Mouse (Mus musculus): ENCODE data around the gene Pdia5. TPM values are rescaled to one million over a fixed set of nuclear protein-coding genes. Genes with fewer than 3 reads are reported as not detected.

Pdia5 gene
- total RNA-seq (2015; ENCODE audit: low replicate concordance) (not detected in 2 replicates), total RNA-seq (2017; ENCODE audit: low replicate concordance) (1.2 and 1.6 TPM in 2 replicates)

DNA sequence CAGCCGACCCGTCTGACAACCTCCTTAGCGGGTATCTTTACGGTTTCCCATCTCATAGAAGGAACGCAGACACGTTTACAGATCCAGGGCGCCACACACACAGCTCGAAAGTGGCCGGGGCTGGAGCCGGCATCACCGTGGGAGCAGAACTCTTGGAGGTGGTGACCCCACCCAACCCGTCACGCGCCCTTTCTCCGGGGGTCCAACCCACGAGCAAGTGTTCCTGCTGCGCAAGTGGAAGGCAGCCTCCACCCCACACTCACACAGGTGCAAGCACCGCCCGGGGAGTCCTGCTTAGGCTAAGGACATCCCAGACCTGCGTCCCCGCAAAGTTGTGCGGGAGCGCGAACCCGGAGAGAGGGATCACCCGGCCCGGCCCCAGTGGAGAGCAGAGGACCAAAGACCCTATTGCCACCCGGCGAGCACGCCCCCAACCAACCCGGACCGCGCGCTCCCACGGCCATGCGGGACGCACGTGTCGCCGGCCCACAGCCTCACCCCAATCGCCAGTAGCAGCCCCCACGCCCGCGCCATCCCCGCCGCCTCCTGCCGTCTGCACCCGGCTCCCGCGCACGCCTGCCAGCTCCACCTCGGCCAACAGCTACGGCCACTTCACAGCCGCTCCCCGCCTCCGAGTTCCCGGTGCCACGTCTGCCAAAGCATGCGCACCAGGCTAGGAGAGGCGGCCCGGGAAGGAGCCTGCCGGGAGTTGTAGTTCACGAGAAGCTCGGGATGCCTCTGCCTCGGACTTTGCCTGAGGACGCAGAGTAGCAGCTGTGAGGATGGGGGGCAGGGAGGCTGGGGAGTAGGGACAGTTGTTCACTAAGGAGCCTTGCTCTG, at the start of gene Pdia5:
TSS of gene Pdia5 (minus strand) at position 643 of the 840 bp plus-strand sequence.
- no peak for ATAC-seq (replicated peaks; ENCODE audit: low FRiP score, poor library complexity, severe bottlenecking)

DNA sequence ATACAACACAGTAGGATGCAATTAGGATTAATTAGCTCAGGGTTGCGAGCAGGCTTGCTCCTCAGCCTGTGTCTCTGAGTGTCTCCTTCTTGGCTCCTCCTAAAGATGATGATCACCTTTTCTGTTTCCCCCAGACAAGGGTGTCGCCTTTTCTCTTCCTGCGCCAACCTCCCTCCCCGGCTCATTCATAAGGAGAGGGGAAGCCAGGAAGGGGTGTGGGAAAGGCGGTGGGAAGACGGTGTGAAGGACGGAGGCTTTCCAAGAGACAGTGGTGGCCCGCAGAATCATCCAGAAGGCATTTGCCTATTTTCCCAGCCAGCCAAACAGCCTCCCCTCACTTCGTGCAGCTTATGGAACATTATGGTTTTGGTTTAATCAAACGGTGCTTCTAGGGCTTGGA, 48.4 kb upstream of the Pdia5 start:
- no peak for ATAC-seq (replicated peaks; ENCODE audit: low FRiP score, poor library complexity, severe bottlenecking)

DNA sequence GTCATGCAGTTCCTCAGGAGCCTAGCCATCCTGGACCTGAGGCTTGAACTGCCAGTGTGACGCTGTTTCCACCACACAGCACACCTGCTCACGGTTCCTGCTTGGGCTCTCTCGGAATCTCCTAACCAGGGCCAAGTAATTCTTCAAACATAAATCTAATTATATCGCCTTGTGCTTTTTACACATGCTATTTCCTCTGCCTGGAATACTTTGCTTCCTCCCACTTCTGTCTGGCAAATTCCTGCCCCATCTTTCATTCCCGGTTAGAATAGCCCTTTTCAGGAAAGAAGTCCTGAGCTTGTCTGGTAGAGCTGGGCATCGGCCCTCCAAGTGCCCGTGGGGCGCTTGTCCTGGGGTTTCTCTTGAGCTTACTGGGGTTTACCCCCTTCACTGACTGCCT, 47.0 kb upstream of the Pdia5 start:
- no peak for ATAC-seq (replicated peaks; ENCODE audit: low FRiP score, poor library complexity, severe bottlenecking)

DNA sequence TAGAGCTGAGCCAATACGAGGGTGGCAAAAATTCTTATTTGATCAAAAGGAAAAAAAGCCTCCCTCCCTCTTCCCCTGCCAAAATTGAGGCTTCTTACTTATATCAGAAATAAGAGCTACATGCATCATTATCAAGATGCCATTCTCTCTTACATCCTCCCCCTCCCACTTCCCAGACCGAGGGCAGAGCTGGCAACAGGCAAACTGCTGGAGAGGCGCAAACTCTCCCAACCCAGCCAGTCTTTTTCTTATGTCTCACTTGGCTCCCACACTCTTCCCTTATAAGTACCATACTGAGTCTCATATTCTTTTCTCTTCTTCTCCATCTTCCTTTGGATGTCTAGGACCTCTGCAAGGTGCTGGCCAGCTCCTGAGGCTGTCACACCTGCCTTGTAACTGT, 44.0 kb upstream of the Pdia5 start:
- ATAC-seq (replicated peaks; ENCODE audit: low FRiP score, poor library complexity, severe bottlenecking): no peak

DNA sequence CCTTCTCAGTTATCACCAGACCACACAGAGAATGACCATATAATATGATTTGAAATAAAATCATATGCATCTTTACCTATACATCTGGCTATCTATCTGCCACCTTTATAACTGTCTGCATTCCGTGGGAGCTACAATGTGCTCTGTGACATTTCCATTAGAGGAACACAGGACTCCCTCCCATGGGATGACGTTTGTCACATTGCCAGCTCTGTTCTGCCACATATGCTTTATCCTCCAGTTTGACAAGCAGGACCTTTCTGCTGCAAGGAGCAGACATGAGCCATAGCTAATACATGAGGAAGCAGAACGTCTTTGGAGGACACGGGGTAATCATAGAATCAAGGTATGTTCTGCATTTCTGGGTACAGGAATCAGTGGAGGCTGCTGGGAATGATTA, 33.5 kb upstream of the Pdia5 start:
- no peak for ATAC-seq (replicated peaks; ENCODE audit: low FRiP score, poor library complexity, severe bottlenecking)

DNA sequence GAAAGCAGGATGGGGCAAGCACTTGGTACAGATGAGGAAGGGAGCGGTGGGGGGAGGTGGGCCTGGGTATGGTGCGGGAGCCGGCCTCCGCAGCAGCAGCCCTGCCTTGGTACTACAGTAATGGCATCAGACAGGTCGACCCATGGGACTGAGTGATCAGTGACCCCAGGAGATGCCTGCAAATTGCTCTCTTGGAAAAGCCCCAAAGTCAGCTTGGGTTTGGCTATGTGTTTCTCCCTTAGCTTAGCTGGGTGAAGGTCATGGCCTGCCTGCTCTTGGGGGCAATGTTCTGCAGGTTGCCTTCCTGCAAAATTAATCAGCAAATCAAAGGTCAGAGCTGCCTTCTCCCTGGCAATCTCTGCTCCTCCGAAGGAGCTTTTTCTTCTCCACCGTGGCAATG, 28.6 kb upstream of the Pdia5 start:
- no peak for ATAC-seq (replicated peaks; ENCODE audit: low FRiP score, poor library complexity, severe bottlenecking)

DNA sequence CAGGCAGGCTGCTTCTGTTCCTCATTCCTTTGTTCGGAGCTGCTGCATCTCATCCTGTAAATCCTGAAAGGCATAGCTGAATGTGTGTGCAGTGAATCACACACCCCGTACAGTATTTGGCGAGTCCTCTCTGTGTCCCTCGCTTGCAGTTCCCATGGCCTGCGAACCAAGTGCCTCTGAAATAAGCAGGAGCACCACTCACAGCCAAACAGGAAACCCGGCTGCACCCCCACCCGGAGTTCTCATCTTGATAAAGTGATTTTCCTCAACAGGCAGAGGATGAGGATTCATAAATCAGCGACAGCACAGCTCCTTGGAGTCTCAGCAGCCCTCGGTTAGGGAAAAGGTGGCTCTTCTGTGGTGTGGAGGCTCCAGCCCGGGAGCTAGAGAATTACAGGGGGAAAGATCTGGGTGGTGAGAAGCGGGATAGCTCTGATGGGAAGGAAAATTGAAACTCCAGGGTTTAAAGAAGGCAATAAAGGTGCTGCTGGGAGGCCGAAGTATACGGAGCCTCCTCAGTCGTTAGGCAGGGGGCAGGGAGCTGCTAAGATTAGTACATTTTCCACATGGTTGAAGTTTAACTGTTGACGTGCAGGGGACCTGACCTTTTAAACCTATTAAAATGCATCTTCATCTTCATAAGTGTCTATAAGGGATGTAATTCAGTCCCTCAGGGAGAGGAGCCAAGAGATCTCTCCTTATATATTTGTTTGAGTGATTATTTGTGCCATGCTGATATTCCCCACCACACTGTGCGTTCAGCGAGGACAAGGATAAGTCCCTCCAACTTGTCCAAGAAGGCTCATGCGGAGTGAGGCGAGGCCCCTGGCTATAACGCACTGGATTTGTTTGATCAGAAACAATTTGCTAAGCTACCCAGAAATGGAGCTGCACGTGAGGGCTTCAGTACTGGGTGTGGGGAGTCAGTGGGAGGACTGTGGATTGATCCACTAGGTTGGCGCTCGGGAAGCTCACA, 27.6 kb upstream of the Pdia5 start:
- ATAC-seq (replicated peaks; ENCODE audit: low FRiP score, poor library complexity, severe bottlenecking): no peak

DNA sequence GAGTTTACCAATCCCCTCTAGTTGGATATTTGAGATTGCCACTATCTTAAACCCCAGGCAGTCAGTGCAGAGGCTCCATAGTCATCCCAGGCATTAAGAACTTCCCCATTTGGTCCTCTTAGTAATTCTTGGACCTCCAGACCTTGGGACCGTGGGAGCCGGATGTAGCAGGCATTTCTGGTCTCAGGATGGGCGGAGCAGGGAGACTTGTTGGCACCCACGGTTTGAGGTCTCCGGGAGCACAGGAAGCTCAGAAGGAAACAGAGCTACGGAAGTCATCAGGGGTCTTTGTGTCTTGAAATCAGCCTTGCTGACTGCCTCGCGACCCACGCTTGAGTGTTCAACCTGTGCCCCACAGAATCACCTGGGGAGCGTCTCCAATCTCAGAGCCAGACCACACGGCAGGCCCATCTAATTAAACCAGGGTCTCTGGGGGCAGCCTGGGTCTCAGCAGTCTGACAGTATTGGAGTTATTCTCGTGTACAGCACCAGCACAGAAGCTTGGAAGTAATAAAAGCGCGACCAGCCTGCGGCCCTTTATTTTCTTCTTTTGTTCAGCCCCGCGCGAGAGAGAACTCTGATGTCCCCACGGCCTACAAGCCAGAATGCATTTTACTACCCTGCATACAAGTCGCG, 25.4 kb upstream of the Pdia5 start:
- no peak for ATAC-seq (replicated peaks; ENCODE audit: low FRiP score, poor library complexity, severe bottlenecking)

DNA sequence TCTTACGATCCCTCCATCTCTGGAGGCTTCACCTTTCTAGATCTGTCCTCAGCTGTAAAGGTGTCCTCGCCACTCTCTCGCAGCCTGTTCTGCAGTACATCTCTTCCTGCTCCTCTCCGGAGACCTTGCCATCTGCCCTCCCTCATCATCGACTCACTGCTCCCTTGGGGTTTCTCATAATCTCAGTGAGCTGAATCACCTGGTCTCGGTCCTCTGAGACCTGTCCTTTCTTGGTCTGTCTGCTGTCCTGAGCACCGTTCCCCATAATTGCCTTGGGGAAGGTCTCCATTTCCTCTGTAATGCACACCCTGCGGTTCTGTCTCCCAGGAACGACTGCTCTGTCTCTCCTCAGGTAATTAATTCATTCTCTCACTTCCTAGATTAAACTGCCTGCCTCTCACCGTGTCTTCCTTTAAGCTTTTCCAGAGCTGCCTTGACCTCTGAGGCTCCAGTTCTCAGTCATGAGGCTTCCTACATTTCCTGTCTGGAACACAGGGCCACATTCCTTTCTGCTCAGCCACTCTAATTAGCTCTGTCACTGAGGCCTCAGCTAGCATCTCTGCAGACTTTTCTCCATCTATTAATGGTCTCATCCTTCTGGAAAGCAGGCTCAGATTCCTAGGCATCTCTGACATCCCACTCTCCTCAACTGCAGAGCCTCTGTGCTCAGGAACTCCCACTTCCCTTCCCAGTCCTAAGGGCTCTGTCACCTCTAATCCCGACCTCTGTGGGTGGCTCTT, 18.8 kb upstream of the Pdia5 start:
- no peak for ATAC-seq (replicated peaks; ENCODE audit: low FRiP score, poor library complexity, severe bottlenecking)

DNA sequence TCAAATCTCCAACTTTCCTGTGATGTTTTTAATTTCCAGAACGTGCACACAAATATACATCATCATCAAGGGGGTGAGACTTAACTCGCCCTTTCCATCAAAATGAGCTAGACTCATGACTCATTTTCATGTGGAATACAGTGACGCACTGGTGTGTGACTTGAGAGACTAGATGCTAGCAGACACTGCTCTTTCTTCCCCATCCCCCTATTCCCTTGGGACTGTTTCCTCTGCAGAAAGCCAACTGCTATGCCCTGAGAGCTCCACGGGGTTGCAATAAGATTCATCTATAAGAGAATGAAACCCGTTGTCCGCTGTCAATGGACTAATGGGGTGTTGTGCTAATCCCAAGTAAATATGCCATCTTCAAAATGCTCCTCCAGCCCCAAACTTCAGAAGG, 17.9 kb upstream of the Pdia5 start:
- ATAC-seq (replicated peaks; ENCODE audit: low FRiP score, poor library complexity, severe bottlenecking): no peak

DNA sequence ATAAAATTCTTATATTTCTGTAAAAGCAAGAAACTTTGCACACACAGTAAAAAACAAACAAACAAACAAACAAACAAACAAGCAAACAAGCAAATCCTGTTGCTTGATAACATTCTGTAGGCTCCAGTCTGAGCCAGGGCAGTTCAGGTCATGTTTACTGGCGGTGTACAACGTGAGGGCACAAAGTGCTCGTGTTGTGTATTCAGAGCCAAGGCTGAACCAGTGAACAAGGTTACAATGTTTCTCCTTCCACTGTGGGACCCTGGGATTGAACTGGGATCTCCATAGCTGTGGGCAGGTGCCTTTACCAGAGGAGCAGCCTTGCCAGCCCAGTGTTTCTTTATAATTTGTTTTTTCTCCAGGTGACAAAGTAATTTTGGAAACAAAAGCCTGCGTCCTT, 15.1 kb upstream of the Pdia5 start:
- ATAC-seq (replicated peaks; ENCODE audit: low FRiP score, poor library complexity, severe bottlenecking): no peak

DNA sequence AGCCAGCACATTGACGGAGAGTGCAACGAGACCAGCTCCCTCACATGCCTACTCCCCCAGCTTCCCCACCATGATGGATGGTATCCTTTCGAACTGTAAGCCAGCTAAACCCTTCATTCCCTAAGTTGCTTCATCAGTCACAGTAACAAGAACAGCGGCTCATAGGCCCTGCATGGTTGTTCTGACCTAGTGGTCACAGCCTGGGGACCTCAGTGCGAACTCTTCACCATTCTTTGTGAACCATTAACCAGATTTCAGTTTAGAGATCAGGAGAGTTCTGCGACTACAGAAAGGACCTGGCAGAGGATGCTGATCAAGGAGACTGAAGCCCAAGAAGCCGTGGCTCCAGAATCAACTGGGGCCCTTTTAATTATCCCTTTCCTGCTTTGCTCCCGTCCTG, 13.6 kb upstream of the Pdia5 start:
- ATAC-seq (replicated peaks; ENCODE audit: low FRiP score, poor library complexity, severe bottlenecking): no peak

DNA sequence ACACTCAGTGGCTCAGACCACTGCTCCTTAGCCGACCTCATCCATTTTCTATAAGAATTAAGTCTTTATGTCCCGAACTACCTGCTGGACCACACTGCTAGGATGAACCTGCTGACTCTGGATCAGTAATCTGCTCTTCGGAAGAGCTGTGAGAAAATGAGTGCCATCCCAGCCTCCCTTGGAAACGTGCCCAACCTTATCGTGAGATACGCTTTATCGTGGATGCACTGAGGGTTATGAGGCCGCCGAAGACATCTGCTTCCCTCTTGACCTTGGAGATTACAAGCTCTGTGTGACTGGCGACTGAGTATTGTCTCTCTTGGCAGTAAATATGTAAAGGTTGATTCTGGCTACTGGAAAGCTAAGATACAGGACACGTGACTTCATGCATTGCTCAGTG, 11.8 kb upstream of the Pdia5 start:
- no peak for ATAC-seq (replicated peaks; ENCODE audit: low FRiP score, poor library complexity, severe bottlenecking)

DNA sequence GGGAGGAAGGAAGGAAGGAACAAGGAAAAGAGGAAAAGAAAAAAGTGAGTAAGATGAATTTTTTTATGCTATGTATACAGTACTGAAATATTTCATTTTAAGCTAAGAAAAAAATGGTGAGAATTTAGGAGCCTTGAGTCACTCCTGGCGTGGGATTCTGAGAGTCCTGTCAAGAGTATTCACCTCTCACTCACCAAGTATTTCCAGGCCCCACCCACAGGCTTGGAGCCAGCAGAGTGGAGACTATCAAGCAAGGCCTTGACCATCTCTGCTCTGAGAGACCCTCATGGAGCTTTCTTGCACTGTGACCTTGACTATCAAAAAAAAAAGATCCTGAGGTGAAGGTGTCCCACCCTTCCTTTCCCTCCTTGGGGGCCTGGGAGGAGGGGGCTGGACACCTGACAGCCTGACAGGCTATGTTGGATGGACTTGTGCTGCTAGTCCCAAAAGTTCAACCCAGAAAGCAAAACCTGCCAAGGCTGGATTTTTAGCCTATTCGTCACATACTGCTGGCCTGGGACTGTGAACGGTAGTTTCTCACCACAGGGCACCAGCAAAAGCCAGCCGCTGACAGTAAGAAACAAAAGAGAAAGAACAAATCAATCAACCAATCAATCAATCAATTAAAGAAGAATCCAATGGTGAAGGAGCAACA, 10.6 kb upstream of the Pdia5 start:
- no peak for ATAC-seq (replicated peaks; ENCODE audit: low FRiP score, poor library complexity, severe bottlenecking)

DNA sequence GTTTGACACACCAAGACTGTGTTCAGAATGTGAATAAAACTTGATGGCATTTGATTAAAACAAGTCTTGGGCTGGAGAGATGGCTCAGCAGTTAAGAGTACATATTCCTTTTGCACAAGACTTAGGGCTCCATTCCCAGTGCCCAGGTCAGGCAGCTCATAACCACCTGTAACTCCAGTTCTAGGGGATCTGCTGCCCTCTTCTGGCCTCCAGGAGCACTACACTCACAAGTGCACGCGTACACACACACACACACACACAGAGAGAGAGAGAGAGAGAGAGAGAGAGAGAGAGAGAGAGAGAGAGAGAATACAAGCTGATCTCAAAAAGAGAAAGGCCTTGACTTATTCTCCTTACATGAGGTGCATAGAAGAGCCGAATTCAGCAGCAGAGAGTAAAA, 9.7 kb upstream of the Pdia5 start:
- no peak for ATAC-seq (replicated peaks; ENCODE audit: low FRiP score, poor library complexity, severe bottlenecking)

DNA sequence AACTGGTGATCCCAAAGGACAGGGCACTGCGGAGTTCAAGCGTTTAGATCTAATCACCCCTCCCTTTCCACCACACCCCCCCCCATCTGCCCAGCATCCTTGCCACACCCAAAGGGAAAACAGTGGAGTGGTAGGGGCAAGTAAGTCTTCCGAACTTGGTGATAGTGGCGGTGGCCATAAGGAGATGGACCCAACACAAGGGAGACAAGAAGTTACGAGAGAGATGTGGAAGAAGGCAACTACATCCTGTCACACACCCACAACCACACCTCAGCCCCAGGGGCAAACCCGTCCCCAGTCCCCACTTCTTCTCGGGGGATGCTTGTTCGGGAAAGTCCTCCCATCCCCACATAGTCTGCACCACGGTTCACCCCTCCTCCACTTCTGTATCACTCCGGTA, 880 bp downstream of the Pdia5 start:
- no peak for ATAC-seq (replicated peaks; ENCODE audit: low FRiP score, poor library complexity, severe bottlenecking)

DNA sequence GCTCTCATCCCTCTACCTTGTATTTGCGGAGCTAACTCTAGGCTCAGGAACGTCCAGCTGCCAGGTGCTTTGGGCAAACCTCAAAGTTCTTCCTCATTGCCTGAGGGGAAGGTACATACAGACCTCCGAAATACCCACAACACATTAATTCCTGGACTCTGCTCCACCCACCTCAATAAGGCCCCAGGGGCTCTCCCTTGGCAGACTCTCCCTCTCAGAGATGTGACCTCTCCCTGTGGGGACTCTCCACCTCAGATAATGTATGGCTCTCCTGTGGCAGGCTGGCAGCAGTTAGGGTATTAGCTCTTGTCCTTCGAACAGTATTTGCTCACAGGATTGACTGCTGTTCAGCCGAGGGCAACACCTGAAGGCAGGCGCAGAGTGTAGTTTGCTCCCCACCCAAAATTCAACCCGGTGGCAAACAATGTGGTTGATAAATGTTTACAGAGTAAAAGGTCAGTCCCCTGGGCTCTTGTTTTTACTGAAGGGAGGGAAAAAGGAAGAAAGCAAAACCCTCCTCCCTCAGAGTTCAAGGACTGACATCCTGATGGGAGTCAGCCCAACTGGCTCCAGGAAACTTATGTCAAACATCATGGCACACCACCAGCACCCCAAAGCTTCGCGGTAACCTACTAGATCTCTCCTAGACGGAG, 1.5 kb downstream of the Pdia5 start:
- ATAC-seq (replicated peaks; ENCODE audit: low FRiP score, poor library complexity, severe bottlenecking): no peak

DNA sequence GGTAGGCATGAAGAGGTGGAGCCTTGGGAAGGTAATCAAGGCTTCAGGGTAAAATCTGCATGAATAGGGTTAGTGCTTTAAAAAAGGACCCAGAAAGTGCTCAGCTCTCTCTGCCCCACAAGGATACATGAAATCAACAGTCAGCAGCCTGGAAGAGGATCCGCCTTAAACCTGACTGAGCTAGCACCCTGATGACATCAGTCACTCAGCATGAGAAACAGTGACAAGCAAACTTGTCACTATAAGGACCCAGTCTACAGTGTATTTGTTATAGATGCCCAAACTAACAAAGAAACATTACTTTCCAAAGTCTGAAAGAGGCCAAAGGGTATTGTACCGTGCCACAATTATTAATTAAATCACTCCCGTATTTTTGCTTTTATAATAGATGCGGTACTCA, 2.9 kb downstream of the Pdia5 start:
- no peak for ATAC-seq (replicated peaks; ENCODE audit: low FRiP score, poor library complexity, severe bottlenecking)

DNA sequence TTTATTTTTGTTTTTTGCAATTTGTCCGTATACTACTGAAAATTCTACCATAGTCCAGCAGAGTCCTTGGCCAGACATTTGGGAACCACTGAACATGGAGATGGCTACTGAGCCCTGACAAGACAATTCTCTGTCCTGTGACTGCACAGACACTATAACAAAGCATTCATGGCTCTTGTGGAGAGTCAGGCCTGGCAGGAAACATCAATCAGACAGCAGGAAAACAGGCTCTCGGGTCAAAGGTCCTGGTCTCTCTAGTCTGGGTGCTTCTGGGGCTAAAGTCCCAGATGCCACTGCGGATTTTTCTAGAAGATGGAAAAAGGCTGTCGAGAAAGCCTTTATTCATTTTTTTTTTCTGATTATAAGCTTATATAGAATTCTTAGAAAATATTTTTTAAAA, 3.6 kb downstream of the Pdia5 start:
- no peak for ATAC-seq (replicated peaks; ENCODE audit: low FRiP score, poor library complexity, severe bottlenecking)
